Mouse (Mus musculus) intestine, embryonic 16.5 days (tissue): ENCODE measurements around the gene Helz. TPM values are rescaled to one million over a fixed set of nuclear protein-coding genes. Genes with fewer than 3 reads are reported as not detected.

Experiments
- ATAC-seq: fragments of 200-750 bp; cut with Nextera tagmentation; 2 replicates; pipeline ENCODE4 v1.8.0; 2017; ENCODE audit warnings: moderate TSS enrichment, moderate library complexity
- H3K27ac ChIP-seq: fragments of 300-500 bp; sonication (generic); 2 replicates; pipeline ENCODE4 v1.5.1; 2014; ENCODE audit warnings: mild to moderate bottlenecking, low read length
- H3K27me3 ChIP-seq: fragments of 300-500 bp; sonication (generic); replicated peaks from 2 replicates; pipeline ENCODE4 v1.6.1; 2014; ENCODE audit warnings: low read length, control low read depth, mixed read lengths; ENCODE audit not compliant: control insufficient read depth, insufficient read depth
- H3K36me3 ChIP-seq: fragments of 300-500 bp; sonication (generic); 2 replicates; pipeline ENCODE4 v1.6.1; 2014; ENCODE audit warnings: low read length, control low read depth; ENCODE audit not compliant: control insufficient read depth, insufficient read depth
- H3K4me1 ChIP-seq: fragments of 300-500 bp; sonication (generic); 2 replicates; pipeline ENCODE4 v1.6.1; 2014; ENCODE audit warnings: low read length, control low read depth, mixed read lengths; ENCODE audit not compliant: control insufficient read depth, insufficient read depth
- H3K4me2 ChIP-seq: fragments of 300-500 bp; sonication (generic); 2 replicates; pipeline ENCODE4 v1.6.1; 2014; ENCODE audit warnings: low read depth, low read length, control low read depth
- H3K4me3 ChIP-seq: fragments of 300-500 bp; sonication (generic); 2 replicates; pipeline ENCODE4 v1.5.1; 2014; ENCODE audit warnings: mild to moderate bottlenecking, low read length
- H3K9ac ChIP-seq: fragments of 300-500 bp; sonication (generic); 2 replicates; pipeline ENCODE4 v1.6.1; 2014; ENCODE audit warnings: low read depth, low read length
- H3K9me3 ChIP-seq: fragments of 300-500 bp; sonication (generic); 2 replicates; pipeline ENCODE4 v1.6.1; 2016; ENCODE audit warnings: low read length, control low read depth; ENCODE audit not compliant: control insufficient read depth
- WGBS: fragments of 180-500 bp; shearing (Covaris S2); extraction: QIAGEN DNeasy Blood & Tissue Kit; methylation state at CpG from one replicate; pipeline ENCODE4 v1.1.7; 2014; 5-methylcytosine and 5-hydroxymethylcytosine counted together
- polyA plus RNA-seq: library from polyadenylated mRNA; unstranded; fragments of >200 nt; fragmentation: Nextera tagmentation; extraction: Ambion mirVana; gene quantifications from 2 replicates; pipeline ENCODE4 v1.2.1, GENCODE M21; 2015

Gene Helz
- polyA plus RNA-seq, 1 experiment from 2014 or later = 12.8 TPM

- Histone ChIP-seq H3K27ac (peak overlapping the region; percentile 27; the same call in 1 of the 2 replicates), H3K4me3 (no peak overlapping the region), H3K4me2 (no peak overlapping the region), H3K36me3 (no peaks in the 10 kb centered on the region), H3K4me1 (0 out of 2 replicates have a peak, but pooled peaks cover 3% of the 10 kb centered on the region), H3K9ac (no peak overlapping the region), H3K27me3 (no peaks in the 10 kb centered on the region), H3K9me3 (no peaks in the 10 kb centered on the region)
- peak; percentile 79 for ATAC-seq
- WGBS = 58% methylated on average over 5 of the region's 5 CpGs
Measured at GRCm38 (mm10) chr11:107518645-107519429, 28.9 kb upstream of the Helz start.

DNA sequence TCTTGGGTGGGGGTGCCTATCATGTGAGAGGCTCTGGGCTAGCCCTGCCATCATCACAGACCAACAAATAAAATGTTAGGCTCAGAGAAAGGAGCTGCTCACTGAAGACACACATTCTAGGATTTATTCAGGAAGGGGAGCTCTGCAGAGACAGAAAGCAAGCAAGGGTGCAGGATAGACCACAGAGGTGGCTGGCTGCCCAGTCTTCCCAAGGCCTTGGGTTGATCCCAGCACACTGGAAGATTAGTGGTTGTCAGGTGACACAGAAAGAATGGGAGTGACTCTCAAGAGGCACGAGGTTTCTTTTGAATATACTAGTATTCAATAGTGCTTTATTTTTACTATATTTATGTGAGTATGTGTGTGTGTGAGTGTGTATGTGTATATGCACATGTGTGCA, 26.6 kb upstream of the Helz start:
- ATAC-seq = no peak
- no peaks in the 10 kb centered on the region for H3K36me3 ChIP-seq
- no peak overlapping the region for H3K4me3 ChIP-seq
- no peak overlapping the region for H3K4me2 ChIP-seq
- 63% methylated on average over 1 of the region's 1 CpGs for WGBS
- H3K27me3 ChIP-seq = no peaks in the 10 kb centered on the region
- H3K9me3 ChIP-seq = no peaks in the 10 kb centered on the region
- H3K27ac ChIP-seq = no peak overlapping the region
- H3K4me1 ChIP-seq = 0 out of 2 replicates have a peak, but pooled peaks cover 3% of the 10 kb centered on the region
- no peak overlapping the region for H3K9ac ChIP-seq

DNA sequence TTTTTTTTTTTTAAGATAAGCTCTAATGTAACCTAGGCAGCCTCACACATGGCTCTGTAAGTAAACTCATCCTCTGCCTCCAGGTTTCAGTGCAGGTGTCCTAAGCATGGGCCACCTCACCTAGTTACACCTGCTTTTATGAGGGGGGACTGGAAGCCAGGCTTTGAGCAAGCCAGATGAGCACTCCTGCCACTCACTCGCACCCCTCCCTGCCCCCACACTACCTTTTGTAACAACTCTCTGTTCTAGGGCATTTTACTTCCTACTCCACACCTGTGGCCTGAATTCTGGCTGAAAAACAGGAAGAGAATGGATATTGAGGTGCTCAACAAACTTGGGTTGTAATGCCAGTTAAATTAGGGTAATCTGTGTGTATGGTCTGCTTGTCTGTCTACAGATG, 22.8 kb upstream of the Helz start:
- no peaks in the 10 kb centered on the region for H3K4me1 ChIP-seq
- ATAC-seq = no peak
- H3K9ac ChIP-seq = no peak overlapping the region
- H3K9me3 ChIP-seq = no peaks in the 10 kb centered on the region
- WGBS = 81% methylated on average over 1 of the region's 1 CpGs
- H3K4me2 ChIP-seq = no peak overlapping the region
- H3K4me3 ChIP-seq = no peak overlapping the region
- H3K36me3 ChIP-seq = no peaks in the 10 kb centered on the region
- H3K27me3 ChIP-seq = no peaks in the 10 kb centered on the region
- no peak overlapping the region for H3K27ac ChIP-seq

GRCm38 (mm10) chr11:107527632-107528031, 20.1 kb upstream of the Helz start:
- no peak for ATAC-seq
- Histone ChIP-seq H3K4me2 (no peak overlapping the region), H3K27ac (no peak overlapping the region), H3K9ac (no peak overlapping the region), H3K27me3 (no peaks in the 10 kb centered on the region), H3K4me1 (no peaks in the 10 kb centered on the region), H3K36me3 (no peaks in the 10 kb centered on the region), H3K4me3 (no peak overlapping the region), H3K9me3 (no peaks in the 10 kb centered on the region)
- 54% methylated on average over 3 of the region's 3 CpGs for WGBS

- WGBS = 47% methylated on average over 8 of the region's 8 CpGs
- H3K9ac ChIP-seq = no peak overlapping the region
- H3K4me1 ChIP-seq = no peaks in the 10 kb centered on the region
- no peak overlapping the region for H3K4me3 ChIP-seq
- ATAC-seq = peak; percentile 68
- H3K27ac ChIP-seq = no peak overlapping the region
- no peaks in the 10 kb centered on the region for H3K27me3 ChIP-seq
- no peaks in the 10 kb centered on the region for H3K36me3 ChIP-seq
- H3K9me3 ChIP-seq = no peaks in the 10 kb centered on the region
- H3K4me2 ChIP-seq = no peak overlapping the region
Measured at GRCm38 (mm10) chr11:107529320-107529719, 18.4 kb upstream of the Helz start.

GRCm38 (mm10) chr11:107531445-107531844, 16.3 kb upstream of the Helz start:
- no peak for ATAC-seq
- Histone ChIP-seq H3K27me3 (no peaks in the 10 kb centered on the region), H3K9me3 (no peaks in the 10 kb centered on the region), H3K9ac (no peak overlapping the region), H3K36me3 (no peaks in the 10 kb centered on the region), H3K27ac (no peak overlapping the region), H3K4me2 (no peak overlapping the region), H3K4me1 (no peaks in the 10 kb centered on the region), H3K4me3 (no peak overlapping the region)
- WGBS = 68% methylated on average over 4 of the region's 4 CpGs

DNA sequence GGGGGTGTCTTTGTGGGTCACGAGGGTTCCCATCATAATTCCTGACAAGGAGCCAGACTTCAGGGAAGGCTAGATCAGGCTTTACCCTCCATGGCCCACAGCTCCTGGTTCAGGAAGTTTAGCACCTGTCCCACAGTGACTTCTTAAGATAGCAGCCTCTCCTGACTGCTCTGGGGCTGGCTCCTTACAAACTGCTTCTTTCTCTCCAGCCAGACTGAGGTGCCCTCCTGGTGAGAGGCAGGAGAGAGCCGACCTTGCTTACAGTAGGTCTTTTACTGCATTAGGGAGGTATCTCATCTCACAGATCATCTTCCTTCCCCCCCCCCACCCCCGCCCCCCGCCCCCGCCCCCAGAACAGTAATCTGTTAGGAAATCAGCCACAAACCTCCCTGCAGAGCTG, 15.5 kb upstream of the Helz start:
- WGBS = 56% methylated on average over 2 of the region's 5 CpGs
- Histone ChIP-seq H3K36me3 (no peaks in the 10 kb centered on the region), H3K4me2 (no peak overlapping the region), H3K27me3 (no peaks in the 10 kb centered on the region), H3K9me3 (no peaks in the 10 kb centered on the region), H3K27ac (no peak overlapping the region), H3K9ac (no peak overlapping the region), H3K4me1 (no peaks in the 10 kb centered on the region), H3K4me3 (no peak overlapping the region)
- ATAC-seq = no peak

DNA sequence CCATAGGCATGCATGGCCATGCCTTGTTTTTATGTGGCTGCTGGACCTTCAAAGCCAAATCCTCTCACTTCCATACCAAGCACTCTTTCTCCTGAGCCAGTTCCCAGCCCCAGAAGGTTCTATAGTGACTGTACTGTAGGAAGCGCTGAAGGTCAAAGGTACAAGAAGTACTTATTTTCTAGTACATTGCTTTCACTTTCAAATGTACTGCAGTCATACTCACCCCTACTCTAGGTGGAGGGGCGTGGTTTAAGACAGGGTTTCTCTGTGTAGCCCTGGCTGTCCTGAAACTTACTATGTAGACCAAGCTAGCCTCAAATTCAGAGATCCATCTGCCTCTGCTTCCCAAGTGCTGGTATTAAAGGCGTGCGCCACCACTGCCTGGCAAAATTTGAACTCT, 8.7 kb upstream of the Helz start:
- H3K27ac ChIP-seq = no peak overlapping the region
- no peak overlapping the region for H3K9ac ChIP-seq
- H3K4me2 ChIP-seq = no peak overlapping the region
- WGBS = 96% methylated on average over 4 of the region's 4 CpGs
- no peaks in the 10 kb centered on the region for H3K36me3 ChIP-seq
- H3K27me3 ChIP-seq = no peaks in the 10 kb centered on the region
- H3K4me1 ChIP-seq = no peaks in the 10 kb centered on the region
- ATAC-seq = peak; percentile 70
- no peak overlapping the region for H3K4me3 ChIP-seq
- no peaks in the 10 kb centered on the region for H3K9me3 ChIP-seq

- no peaks in the 10 kb centered on the region for H3K4me1 ChIP-seq
- no peak for ATAC-seq
- WGBS = 70% methylated on average over 1 of the region's 1 CpGs
Measured at GRCm38 (mm10) chr11:107540339-107540738, 7.4 kb upstream of the Helz start.

More at GRCm38 (mm10) chr11:107540339-107540738, 7.4 kb upstream of the Helz start:
- no peaks in the 10 kb centered on the region for H3K27me3 ChIP-seq
- no peak overlapping the region for H3K4me2 ChIP-seq
- no peak overlapping the region for H3K9ac ChIP-seq
- no peak overlapping the region for H3K27ac ChIP-seq
- H3K4me3 ChIP-seq = no peak overlapping the region
- H3K36me3 ChIP-seq = no peaks in the 10 kb centered on the region
- no peaks in the 10 kb centered on the region for H3K9me3 ChIP-seq
